Mouse (Mus musculus): ENCODE measurements around the gene Chrne. TPM values are rescaled to one million over a fixed set of nuclear protein-coding genes. Genes with fewer than 3 reads are reported as not detected.

Gene Chrne
- not detected in 2 replicates for polyA plus RNA-seq (2014; fragmentation: Nextera tagmentation; extraction: Ambion mirVana)

DNA sequence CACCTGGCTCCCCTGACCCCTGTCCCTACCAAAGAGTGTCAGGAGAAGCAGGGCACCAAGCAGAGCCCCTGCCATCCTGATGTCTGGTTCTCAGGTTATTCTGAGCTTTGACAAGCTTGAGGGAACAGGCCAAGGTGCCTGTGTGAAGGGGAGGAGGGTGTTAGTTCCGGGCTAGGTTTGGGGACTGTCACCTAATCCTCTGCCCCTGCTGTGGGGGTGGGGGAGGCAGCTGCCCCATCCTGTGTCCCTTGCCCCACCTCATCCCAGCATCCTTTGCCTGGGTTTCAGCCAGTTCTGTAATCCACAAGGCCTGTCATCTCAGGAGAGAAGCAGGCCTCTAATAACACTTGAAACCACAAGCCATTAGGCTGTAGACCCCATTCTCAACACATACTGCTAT is at the start of gene Chrne:
Gene Chrne, minus strand, starts transcription at position 116 of the 400 bp plus-strand sequence.
- H3K9ac ChIP-seq (ENCODE audit: low read length), result no peak within 1 kb of the TSS
- WGBS, result 37% methylated on average over 1 of the region's 1 CpGs
- ATAC-seq (ENCODE audit: insufficient number of reproducible peaks, low FRiP score, low TSS enrichment, low read depth), result no peak
- H3K27ac ChIP-seq (replicated peaks; ENCODE audit: low read depth, low read length), result no peak within 1 kb of the TSS
- 0 out of 2 replicates have a peak, but pooled peaks cover 7% of the 10 kb centered on the region for H3K27me3 ChIP-seq (ENCODE audit: control insufficient read depth, insufficient read depth, low read length)
- no peak for DNase-seq (ENCODE audit: low spot score)
- peaks cover 9% of the 10 kb centered on the region for H3K4me1 ChIP-seq (ENCODE audit: control insufficient read depth, insufficient read depth, low read length)
- H3K9me3 ChIP-seq (ENCODE audit: control insufficient read depth, low read length), result no peaks in the 10 kb centered on the region
- no peaks in the 10 kb centered on the region for H3K36me3 ChIP-seq (ENCODE audit: control insufficient read depth, insufficient read depth, low read length)
- H3K4me3 ChIP-seq (ENCODE audit: low read depth, low read length), result no peak within 1 kb of the TSS; the same call in 1 of the 2 replicates
- no peak within 1 kb of the TSS for H3K4me2 ChIP-seq (ENCODE audit: low read depth, severe bottlenecking)

- Histone ChIP-seq H3K27me3 (ENCODE audit: control insufficient read depth, insufficient read depth, low read length) (no peaks in the 10 kb centered on the region), H3K9ac (ENCODE audit: low read length) (peak overlapping the region; percentile 57), H3K4me2 (ENCODE audit: low read depth, severe bottlenecking) (peak overlapping the region; percentile 79), H3K27ac (replicated peaks; ENCODE audit: low read depth, low read length) (peak overlapping the region; percentile 88), H3K4me1 (ENCODE audit: control insufficient read depth, insufficient read depth, low read length) (peaks cover 15% of the 10 kb centered on the region), H3K4me3 (ENCODE audit: low read depth, low read length) (peak overlapping the region; percentile 57), H3K36me3 (ENCODE audit: control insufficient read depth, insufficient read depth, low read length) (peaks cover 15% of the 10 kb centered on the region), H3K9me3 (ENCODE audit: control insufficient read depth, low read length) (no peaks in the 10 kb centered on the region)
- no peak for DNase-seq (ENCODE audit: low spot score)
- peak; percentile 36; the same call in 1 of the 2 replicates for ATAC-seq (ENCODE audit: insufficient number of reproducible peaks, low FRiP score, low TSS enrichment, low read depth)
- under 1% methylated on average over 15 of the region's 15 CpGs for WGBS
Measured at GRCm38 (mm10) chr11:70668335-70668770, 49.3 kb upstream of the Chrne start.

- no peak for ATAC-seq (ENCODE audit: insufficient number of reproducible peaks, low FRiP score, low TSS enrichment, low read depth)
- DNase-seq (ENCODE audit: low spot score), result peak; percentile 42
- peak overlapping the region; percentile 79 for H3K4me2 ChIP-seq (ENCODE audit: low read depth, severe bottlenecking)
- H3K9ac ChIP-seq (ENCODE audit: low read length), result peak overlapping the region; percentile 14; the same call in 1 of the 2 replicates
- peaks cover 15% of the 10 kb centered on the region for H3K4me1 ChIP-seq (ENCODE audit: control insufficient read depth, insufficient read depth, low read length)
- no peaks in the 10 kb centered on the region for H3K9me3 ChIP-seq (ENCODE audit: control insufficient read depth, low read length)
- H3K27me3 ChIP-seq (ENCODE audit: control insufficient read depth, insufficient read depth, low read length), result no peaks in the 10 kb centered on the region
- 54% methylated on average over 14 of the region's 14 CpGs for WGBS
- peak overlapping the region; percentile 88 for H3K27ac ChIP-seq (replicated peaks; ENCODE audit: low read depth, low read length)
- H3K36me3 ChIP-seq (ENCODE audit: control insufficient read depth, insufficient read depth, low read length), result peaks cover 17% of the 10 kb centered on the region
- peak overlapping the region; percentile 57 for H3K4me3 ChIP-seq (ENCODE audit: low read depth, low read length)
Measured at GRCm38 (mm10) chr11:70667271-70668150, 48.5 kb upstream of the Chrne start.

- no peak for DNase-seq (ENCODE audit: low spot score)
- H3K9ac ChIP-seq (ENCODE audit: low read length), result no peak overlapping the region
- H3K4me2 ChIP-seq (ENCODE audit: low read depth, severe bottlenecking), result no peak overlapping the region
- ATAC-seq (ENCODE audit: insufficient number of reproducible peaks, low FRiP score, low TSS enrichment, low read depth), result no peak
- peaks cover 19% of the 10 kb centered on the region for H3K36me3 ChIP-seq (ENCODE audit: control insufficient read depth, insufficient read depth, low read length)
- no peaks in the 10 kb centered on the region for H3K27me3 ChIP-seq (ENCODE audit: control insufficient read depth, insufficient read depth, low read length)
- H3K4me1 ChIP-seq (ENCODE audit: control insufficient read depth, insufficient read depth, low read length), result peaks cover 15% of the 10 kb centered on the region
- H3K9me3 ChIP-seq (ENCODE audit: control insufficient read depth, low read length), result no peaks in the 10 kb centered on the region
- no peak overlapping the region for H3K27ac ChIP-seq (replicated peaks; ENCODE audit: low read depth, low read length)
- H3K4me3 ChIP-seq (ENCODE audit: low read depth, low read length), result no peak overlapping the region
- 94% methylated on average over 8 of the region's 8 CpGs for WGBS
Measured at GRCm38 (mm10) chr11:70666687-70667086, 47.7 kb upstream of the Chrne start.

GRCm38 (mm10) chr11:70664741-70665140 is 45.7 kb upstream of the Chrne start:
- H3K36me3 ChIP-seq (ENCODE audit: control insufficient read depth, insufficient read depth, low read length), result peaks cover 19% of the 10 kb centered on the region
- no peak overlapping the region for H3K27ac ChIP-seq (replicated peaks; ENCODE audit: low read depth, low read length)
- DNase-seq (ENCODE audit: low spot score), result no peak
- no peak overlapping the region for H3K4me2 ChIP-seq (ENCODE audit: low read depth, severe bottlenecking)
- 93% methylated on average over 9 of the region's 9 CpGs for WGBS
- no peaks in the 10 kb centered on the region for H3K27me3 ChIP-seq (ENCODE audit: control insufficient read depth, insufficient read depth, low read length)
- no peak overlapping the region for H3K4me3 ChIP-seq (ENCODE audit: low read depth, low read length)
- no peaks in the 10 kb centered on the region for H3K9me3 ChIP-seq (ENCODE audit: control insufficient read depth, low read length)
- no peak for ATAC-seq (ENCODE audit: insufficient number of reproducible peaks, low FRiP score, low TSS enrichment, low read depth)
- no peak overlapping the region for H3K9ac ChIP-seq (ENCODE audit: low read length)
- H3K4me1 ChIP-seq (ENCODE audit: control insufficient read depth, insufficient read depth, low read length), result peaks cover 9% of the 10 kb centered on the region; the same call in 1 of the 2 replicates

GRCm38 (mm10) chr11:70663957-70664356 is 44.9 kb upstream of the Chrne start:
- Histone ChIP-seq H3K4me2 (ENCODE audit: low read depth, severe bottlenecking) (no peak overlapping the region), H3K4me3 (ENCODE audit: low read depth, low read length) (no peak overlapping the region), H3K4me1 (ENCODE audit: control insufficient read depth, insufficient read depth, low read length) (peaks cover 9% of the 10 kb centered on the region; the same call in 1 of the 2 replicates), H3K36me3 (ENCODE audit: control insufficient read depth, insufficient read depth, low read length) (peaks cover 19% of the 10 kb centered on the region), H3K9me3 (ENCODE audit: control insufficient read depth, low read length) (no peaks in the 10 kb centered on the region), H3K27ac (replicated peaks; ENCODE audit: low read depth, low read length) (no peak overlapping the region), H3K27me3 (ENCODE audit: control insufficient read depth, insufficient read depth, low read length) (no peaks in the 10 kb centered on the region), H3K9ac (ENCODE audit: low read length) (no peak overlapping the region)
- WGBS, result 90% methylated on average over 6 of the region's 6 CpGs
- ATAC-seq (ENCODE audit: insufficient number of reproducible peaks, low FRiP score, low TSS enrichment, low read depth) (no peak), DNase-seq (ENCODE audit: low spot score) (no peak)

- Histone ChIP-seq H3K4me2 (ENCODE audit: low read depth, severe bottlenecking) (no peak overlapping the region), H3K36me3 (ENCODE audit: control insufficient read depth, insufficient read depth, low read length) (peaks cover 19% of the 10 kb centered on the region), H3K4me3 (ENCODE audit: low read depth, low read length) (no peak overlapping the region), H3K9ac (ENCODE audit: low read length) (no peak overlapping the region), H3K27ac (replicated peaks; ENCODE audit: low read depth, low read length) (no peak overlapping the region), H3K9me3 (ENCODE audit: control insufficient read depth, low read length) (no peaks in the 10 kb centered on the region), H3K4me1 (ENCODE audit: control insufficient read depth, insufficient read depth, low read length) (peaks cover 10% of the 10 kb centered on the region; the same call in 1 of the 2 replicates), H3K27me3 (ENCODE audit: control insufficient read depth, insufficient read depth, low read length) (no peaks in the 10 kb centered on the region)
- ATAC-seq (ENCODE audit: insufficient number of reproducible peaks, low FRiP score, low TSS enrichment, low read depth), result no peak
- DNase-seq (ENCODE audit: low spot score), result no peak
- 94% methylated on average over 8 of the region's 8 CpGs for WGBS
Measured at GRCm38 (mm10) chr11:70663101-70663500, 44.1 kb upstream of the Chrne start.

- Histone ChIP-seq H3K9me3 (ENCODE audit: control insufficient read depth, low read length) (no peaks in the 10 kb centered on the region), H3K9ac (ENCODE audit: low read length) (no peak overlapping the region), H3K27ac (replicated peaks; ENCODE audit: low read depth, low read length) (no peak overlapping the region), H3K36me3 (ENCODE audit: control insufficient read depth, insufficient read depth, low read length) (peaks cover 16% of the 10 kb centered on the region), H3K4me1 (ENCODE audit: control insufficient read depth, insufficient read depth, low read length) (peaks cover 22% of the 10 kb centered on the region), H3K27me3 (ENCODE audit: control insufficient read depth, insufficient read depth, low read length) (no peaks in the 10 kb centered on the region), H3K4me2 (ENCODE audit: low read depth, severe bottlenecking) (no peak overlapping the region), H3K4me3 (ENCODE audit: low read depth, low read length) (no peak overlapping the region)
- DNase-seq (ENCODE audit: low spot score) (no peak), ATAC-seq (ENCODE audit: insufficient number of reproducible peaks, low FRiP score, low TSS enrichment, low read depth) (no peak)
- WGBS, result 83% methylated on average over 8 of the region's 8 CpGs
Measured at GRCm38 (mm10) chr11:70660571-70660970, 41.6 kb upstream of the Chrne start.

All from limb, embryonic 11.5 days (tissue).